Mouse (Mus musculus) embryonic fibroblast, embryonic 13.5 days (primary cell): ENCODE measurements around the gene Npat.

Experiments
- CTCF ChIP-seq: IDR thresholded peaks from 2 replicates; pipeline ENCODE4 v1.5.1; 2011; ENCODE audit warnings: mild to moderate bottlenecking, control low read depth, low read length, moderate library complexity, borderline replicate concordance; ENCODE audit not compliant: insufficient read depth
- POLR2A ChIP-seq: IDR thresholded peaks from 2 replicates; pipeline ENCODE4 v1.6.1; 2011; ENCODE audit warnings: low read depth, mild to moderate bottlenecking, control low read depth, low read length, moderate library complexity

DNA sequence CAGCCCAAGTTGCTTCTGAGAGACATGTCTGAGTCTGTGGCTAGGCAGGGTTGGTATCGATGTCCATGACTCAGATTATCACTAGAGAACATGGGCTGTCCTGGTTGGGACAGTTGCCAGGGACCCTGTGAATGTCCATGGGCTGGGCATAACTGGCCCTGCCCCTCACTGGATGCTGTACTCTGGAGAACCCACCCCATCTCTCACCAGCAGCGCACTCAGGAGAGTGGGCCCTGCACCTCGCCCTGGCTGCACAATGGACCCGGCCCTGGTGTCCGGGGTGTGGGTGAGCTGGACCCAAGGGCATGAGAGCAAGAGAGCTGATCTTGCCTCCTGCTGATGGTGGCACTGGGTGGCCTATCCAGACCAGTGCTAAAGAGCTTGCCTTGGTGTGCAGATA is 68.1 kb downstream of the Npat start:
- TF ChIP-seq POLR2A = no peak
- no peak for TF ChIP-seq CTCF
